Mouse (Mus musculus) liver, embryonic 14.5 days (tissue): Measurements from ENCODE around the gene Hoxb3.

Experiments used
- CTCF ChIP-seq: IDR thresholded peaks from 2 replicates; pipeline ENCODE4 v1.5.1; 2016; ENCODE audit warnings: antibody characterized with exemption, low read depth, control low read depth
- EP300 ChIP-seq: IDR thresholded peaks from 2 replicates; pipeline ENCODE4 v1.6.1; 2016; ENCODE audit warnings: antibody characterized with exemption, low read depth

- TF ChIP-seq CTCF (no peak), EP300 (no peak)
Observed at GRCm38 (mm10) chr11:96343206-96343745, 20.1 kb downstream of the Hoxb3 start.
